Mouse (Mus musculus) layer of hippocampus, postnatal 14 days (tissue): Measurements from ENCODE around the gene Dusp28. TPM values are rescaled to one million over a fixed set of nuclear protein-coding genes. Genes with fewer than 3 reads are reported as not detected.

Source experiments
- DNase-seq, 2 experiments: peaks; one replicate each; pipeline ENCODE4 v3.0.0; 2021 to 2022; ENCODE audit warnings: low spot score in 2 of 2, mixed read lengths in 1 of 2
- total RNA-seq, 2 experiments: library from RNA; stranded (reverse); gene quantifications; 2 replicates each; pipeline ENCODE4 v1.2.3; 2021

Gene Dusp28
- total RNA-seq, 2 experiments from 2014 or later, result 8.1 to 9.6 TPM

- no peak for DNase-seq
Measured at GRCm38 (mm10) chr1:92907632-92908360, 1.0 kb downstream of the Dusp28 start.

GRCm38 (mm10) chr1:92908664-92909063 lies 1.9 kb downstream of the Dusp28 start:
- no peak for DNase-seq

- no peak for DNase-seq
Measured at GRCm38 (mm10) chr1:92909068-92909467, 2.3 kb downstream of the Dusp28 start.

GRCm38 (mm10) chr1:92910239-92910885 lies 3.6 kb downstream of the Dusp28 start, which contains the start of gene Rnpepl1:
Rnpepl1 (plus strand) TSS chr1:92910783.
- DNase-seq, result peak; percentile 70 to 76

GRCm38 (mm10) chr1:92910925-92911720 lies 4.3 kb downstream of the Dusp28 start:
- DNase-seq, result peak; percentile 64 to 75

- no peak for DNase-seq
Measured at GRCm38 (mm10) chr1:92911721-92912138, 4.9 kb downstream of the Dusp28 start.

- DNase-seq, result no peak
Measured at GRCm38 (mm10) chr1:92912286-92912685, 5.5 kb downstream of the Dusp28 start.

GRCm38 (mm10) chr1:92914239-92914638 lies 7.5 kb downstream of the Dusp28 start:
- no peak for DNase-seq

GRCm38 (mm10) chr1:92914993-92915392 lies 8.2 kb downstream of the Dusp28 start:
- no peak for DNase-seq

GRCm38 (mm10) chr1:92916725-92917124 lies 9.9 kb downstream of the Dusp28 start:
- DNase-seq, result no peak

- DNase-seq, result no peak
Measured at GRCm38 (mm10) chr1:92919151-92919550, 12.4 kb downstream of the Dusp28 start.

GRCm38 (mm10) chr1:92919775-92920174 lies 13.0 kb downstream of the Dusp28 start:
- DNase-seq, result no peak

GRCm38 (mm10) chr1:92920474-92921200 lies 13.9 kb downstream of the Dusp28 start:
- DNase-seq, result no peak

GRCm38 (mm10) chr1:92921496-92921895 lies 14.7 kb downstream of the Dusp28 start:
- no peak for DNase-seq

GRCm38 (mm10) chr1:92930171-92930706 lies 23.5 kb downstream of the Dusp28 start:
- DNase-seq, result no peak

GRCm38 (mm10) chr1:92933611-92934010 lies 26.8 kb downstream of the Dusp28 start:
- DNase-seq, result no peak

- DNase-seq, result peak; percentile 97 to 98
Measured at GRCm38 (mm10) chr1:92934182-92934827, 27.5 kb downstream of the Dusp28 start, which contains the start of gene Capn10. Capn10 (plus strand) TSS chr1:92934376.

GRCm38 (mm10) chr1:92935054-92935962 lies 28.5 kb downstream of the Dusp28 start:
- DNase-seq, result peak in 1 of 2 experiments; percentile 39

- no peak for DNase-seq
Measured at GRCm38 (mm10) chr1:92935977-92936376, 29.2 kb downstream of the Dusp28 start.
